Mouse (Mus musculus): ENCODE data around the gene Col8a2.

The Col8a2 gene

GRCm38 (mm10) chr4:126260520-126261201, 25.9 kb upstream of the Col8a2 start:
- DNase-seq = peak; percentile 68

GRCm38 (mm10) chr4:126261266-126261665, 25.3 kb upstream of the Col8a2 start:
- DNase-seq = no peak

DNA sequence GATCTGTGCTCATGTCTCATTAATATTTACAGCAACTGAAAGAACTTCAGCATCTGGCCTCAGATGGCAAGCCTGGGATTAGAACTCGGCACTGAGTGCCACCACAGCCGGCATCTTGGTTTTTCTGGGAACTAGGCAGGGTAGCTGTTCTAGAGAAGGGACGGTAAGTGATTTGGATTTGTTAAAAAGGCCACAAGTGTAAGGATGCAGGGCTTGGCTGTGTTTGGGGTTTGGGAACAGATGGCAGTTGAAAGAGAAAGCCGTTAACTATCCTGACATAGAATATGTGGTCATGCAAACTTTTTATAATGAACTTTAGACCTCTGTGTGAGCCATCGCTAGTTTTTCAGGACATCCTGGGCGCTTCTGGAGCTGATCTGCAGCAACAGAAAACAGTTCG, 24.9 kb upstream of the Col8a2 start:
- DNase-seq = no peak

DNA sequence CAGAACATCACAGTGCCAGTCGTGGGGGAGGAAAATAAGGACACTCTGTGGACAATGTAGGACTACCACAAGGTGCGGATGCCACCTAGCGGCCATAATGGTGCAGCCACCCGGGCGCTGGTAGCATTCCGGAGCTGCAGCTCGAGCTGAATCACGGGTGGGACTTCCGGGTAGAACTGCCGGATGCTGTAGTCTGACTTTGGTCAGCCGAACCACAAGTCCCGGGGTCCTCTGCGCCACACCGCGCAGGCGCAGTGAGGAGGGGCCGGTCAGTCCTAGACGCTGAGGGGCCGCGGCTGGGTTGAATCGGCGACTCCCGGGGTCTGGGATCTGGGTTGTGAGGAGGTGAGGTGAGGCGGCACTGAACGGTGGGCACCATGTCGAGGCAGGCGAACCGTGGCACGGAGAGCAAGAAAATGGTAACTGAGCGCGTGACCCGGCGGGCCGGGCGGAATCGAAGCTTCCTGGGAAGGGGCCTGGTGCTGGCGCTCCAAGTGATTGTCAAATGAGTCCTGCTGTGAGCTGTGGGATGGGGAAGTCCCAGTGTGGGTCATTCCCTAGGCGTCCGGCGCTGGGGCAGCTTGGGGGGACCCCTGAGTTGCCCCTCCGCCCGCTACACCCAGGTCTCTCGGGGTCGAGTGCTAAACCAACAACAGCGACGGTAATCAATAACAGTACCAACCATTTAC, 24.3 kb upstream of the Col8a2 start, which contains the start of gene Trappc3:
Gene Trappc3 (plus strand): TSS at position 207 of the 689 bp plus-strand sequence.
- DNase-seq = peak; percentile 100

DNA sequence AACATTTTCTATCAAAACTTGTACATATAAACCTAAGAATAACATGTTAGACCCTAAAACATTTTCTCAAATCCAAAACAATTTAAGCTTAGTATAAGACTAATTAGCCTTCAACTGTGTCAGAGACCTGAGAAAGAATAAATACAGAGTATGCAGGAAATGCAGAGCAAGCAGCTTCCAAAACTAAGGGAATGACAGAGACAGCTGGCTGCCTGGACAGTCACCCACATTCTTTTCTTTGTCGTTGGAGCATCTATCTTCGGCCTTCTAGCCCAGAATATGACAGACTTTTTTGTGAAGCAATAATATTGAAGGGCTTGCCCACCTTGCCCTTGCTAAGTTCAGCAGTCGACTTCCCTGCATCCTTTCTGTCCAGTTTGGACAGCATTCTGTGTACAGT, 17.3 kb upstream of the Col8a2 start:
- no peak for DNase-seq

DNA sequence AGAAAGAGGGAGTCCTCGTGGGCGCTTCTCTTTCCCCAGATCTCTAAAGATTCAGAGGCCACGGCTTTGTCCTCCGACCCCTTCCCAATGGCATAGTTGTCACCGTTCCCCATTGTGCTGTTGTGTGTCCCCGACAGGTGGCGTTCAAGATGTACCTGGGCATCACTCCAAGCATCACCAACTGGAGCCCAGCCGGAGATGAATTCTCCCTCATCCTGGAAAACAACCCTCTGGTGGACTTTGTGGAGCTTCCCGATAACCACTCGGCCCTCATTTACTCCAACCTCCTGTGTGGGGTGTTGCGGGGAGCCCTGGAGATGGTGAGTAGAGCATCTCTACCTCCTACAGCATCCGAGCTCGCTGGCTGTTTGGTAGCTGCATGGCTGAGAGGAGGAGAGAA, 12.8 kb upstream of the Col8a2 start:
- no peak for DNase-seq

DNA sequence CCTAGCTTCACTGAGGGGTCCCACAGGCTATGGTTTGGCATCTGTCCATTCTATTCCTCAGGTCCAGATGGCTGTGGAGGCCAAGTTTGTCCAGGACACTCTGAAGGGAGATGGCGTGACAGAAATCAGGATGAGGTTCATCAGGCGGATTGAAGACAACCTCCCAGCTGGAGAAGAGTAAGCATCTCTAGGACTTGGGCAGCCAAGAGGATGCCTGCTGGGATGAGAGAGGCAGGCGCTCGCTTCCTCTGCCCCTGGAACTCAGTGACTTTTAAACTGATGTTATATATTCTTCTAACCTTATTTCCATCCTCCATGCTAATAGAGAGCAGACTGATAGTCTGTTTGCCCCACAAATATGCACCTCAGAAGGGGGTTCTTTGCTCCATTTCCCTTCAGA, 11.5 kb upstream of the Col8a2 start:
- no peak for DNase-seq

DNA sequence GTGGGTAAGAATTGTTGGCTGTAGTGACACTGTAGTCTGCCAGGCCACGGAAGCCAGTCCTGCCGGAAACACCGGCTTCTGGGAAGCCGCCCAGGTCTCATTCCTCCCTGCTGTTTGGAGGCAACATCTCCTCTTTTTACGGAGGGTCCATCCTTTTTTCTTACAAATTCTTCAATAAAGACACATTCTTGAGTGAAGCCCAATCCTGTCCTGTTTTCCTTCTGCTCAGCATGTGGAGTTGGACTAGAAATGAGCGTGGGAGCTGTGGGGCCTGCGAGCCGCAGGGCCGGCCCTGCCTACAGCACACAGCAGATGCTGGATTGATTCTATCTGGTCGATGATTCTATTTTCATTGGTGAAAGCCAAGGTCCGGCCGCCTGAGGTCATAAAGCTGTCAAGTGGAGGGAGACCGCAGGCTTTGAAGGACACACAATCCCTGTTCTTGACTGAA, 10.9 kb upstream of the Col8a2 start:
- DNase-seq = no peak

DNA sequence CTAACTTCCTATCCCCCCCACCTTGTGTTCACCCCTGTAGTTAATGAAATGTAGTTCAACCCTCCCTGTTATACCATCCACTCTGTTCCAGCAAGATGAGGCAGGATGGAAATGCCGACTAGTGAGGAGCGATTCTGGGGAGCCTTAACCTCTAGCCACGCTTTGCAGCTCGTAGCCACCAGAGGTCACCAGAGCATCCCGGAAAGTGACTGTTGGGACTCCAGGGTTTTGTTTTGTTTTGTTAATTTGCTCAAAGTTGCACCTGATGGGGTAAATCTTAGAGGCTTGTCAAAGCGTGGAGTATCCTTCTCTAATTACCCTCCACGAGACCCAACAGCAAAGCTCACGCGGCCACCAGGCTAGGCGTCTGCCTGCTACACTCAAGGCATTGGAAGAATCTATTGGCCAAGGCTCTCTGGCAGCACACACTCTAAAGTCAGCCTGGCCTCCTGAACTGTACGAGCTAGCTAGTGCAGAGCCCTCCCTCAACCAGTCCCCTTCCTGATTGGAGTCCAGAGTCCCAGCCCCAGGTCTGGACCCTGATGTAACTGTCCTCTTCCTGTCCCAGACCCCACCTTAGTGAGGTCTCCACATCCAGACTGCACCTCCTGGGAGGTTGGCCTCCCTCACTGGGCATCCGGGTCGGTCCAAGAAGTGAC, 8.6 kb upstream of the Col8a2 start:
- DNase-seq = peak; percentile 47

- no peak for DNase-seq
Measured at GRCm38 (mm10) chr4:126278565-126278915, 8.1 kb upstream of the Col8a2 start.

DNA sequence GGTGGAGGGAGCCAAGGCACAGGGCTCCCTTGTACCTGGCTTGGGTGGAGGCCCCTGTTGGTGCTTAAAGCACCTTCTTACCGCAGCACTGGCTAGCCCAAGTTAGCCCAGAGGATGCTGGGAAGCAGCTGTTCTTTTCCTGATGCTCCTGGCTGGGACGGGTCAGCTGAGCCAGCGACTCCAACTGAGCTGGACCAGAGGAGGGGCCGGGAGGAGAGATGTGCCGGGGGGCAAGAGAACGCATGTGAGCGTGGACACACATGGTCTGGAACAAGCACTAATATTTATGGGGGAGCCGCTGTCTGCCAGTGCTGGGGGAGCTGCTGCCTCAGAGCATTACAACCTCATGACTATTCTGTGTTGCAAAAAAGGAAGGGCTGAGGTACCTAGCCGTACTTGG, 7.6 kb upstream of the Col8a2 start:
- no peak for DNase-seq

DNA sequence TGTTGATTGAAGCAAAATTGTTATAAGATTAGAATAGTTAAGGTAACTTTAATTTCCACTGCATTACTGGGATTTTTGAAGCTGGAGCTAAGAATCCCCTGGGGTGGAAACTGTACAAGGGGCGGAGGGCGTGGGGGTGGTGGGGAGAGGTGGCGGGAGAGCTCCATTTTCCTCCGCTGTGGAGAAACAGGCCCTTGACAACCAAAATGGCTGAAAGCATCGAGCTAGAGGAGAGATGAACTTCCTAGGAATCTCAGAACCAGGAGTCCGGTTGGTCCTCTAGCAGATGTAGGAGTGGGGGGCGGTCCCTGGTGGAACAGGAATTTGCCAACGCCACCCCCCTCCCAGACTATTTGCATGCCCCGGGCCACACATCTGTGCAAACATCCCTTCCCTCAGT, 4.9 kb upstream of the Col8a2 start:
- DNase-seq = no peak

GRCm38 (mm10) chr4:126283582-126283981, 3.0 kb upstream of the Col8a2 start:
- DNase-seq = no peak

DNA sequence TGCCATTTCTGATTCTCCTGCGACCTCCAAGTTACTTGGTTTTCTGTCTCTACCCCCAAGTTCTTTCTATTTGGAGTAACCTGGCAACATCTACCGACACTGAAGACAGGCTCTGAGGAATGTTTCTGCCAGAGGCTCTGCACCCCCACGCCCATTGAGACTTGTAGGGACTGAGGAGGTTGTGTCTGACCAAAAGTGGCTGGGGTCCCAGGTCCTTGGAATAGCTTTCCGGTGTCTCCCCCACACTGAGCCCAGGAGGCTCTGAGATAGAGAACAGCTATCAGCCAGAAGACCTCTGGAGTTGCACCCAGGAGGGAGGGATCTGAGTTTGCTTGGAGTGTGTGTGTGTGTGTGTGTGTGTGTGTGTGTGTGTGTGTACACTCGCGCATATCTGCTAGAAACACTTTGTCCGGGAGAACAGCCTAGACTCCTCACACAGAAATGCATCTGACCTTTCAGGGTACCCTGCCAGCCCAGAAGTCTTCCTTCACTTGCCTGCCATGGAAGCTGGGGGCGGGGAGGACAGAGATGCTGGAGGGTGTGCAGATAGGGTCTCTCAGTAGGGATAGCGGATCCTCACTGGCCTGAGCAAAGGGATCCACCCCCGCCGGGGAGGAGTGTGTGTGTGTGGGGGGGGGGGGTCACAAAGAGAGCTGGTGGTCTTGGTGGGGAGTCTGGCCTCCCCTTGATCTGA, 856 bp downstream of the Col8a2 start:
- no peak for DNase-seq

DNA sequence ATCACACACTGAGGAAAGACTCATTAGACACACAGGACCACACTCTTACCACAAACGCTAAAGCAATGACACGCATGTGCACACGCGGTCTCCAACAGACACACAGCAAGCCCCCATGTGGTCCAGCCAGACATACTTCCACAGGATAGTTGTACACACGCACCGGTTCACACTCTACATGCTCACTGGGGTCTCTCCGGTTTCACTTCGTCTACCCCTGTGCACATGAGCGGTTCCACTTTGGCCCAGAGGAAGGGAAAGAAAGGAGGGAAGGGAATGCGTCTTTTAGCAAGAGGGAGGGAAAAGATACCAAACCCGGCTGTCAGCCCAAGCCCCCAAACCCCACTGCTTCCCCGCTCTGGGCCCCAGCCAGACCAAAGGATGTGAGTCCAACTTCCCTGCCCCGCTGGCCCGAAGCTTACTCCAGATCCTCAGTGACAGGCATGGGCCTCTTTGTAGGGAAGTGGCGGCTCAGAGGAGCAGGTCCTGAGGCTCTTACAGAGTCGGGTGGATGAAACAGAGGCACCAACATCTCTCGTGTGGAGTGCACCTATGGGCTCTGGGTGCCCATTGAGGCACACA, 1.6 kb downstream of the Col8a2 start:
- no peak for DNase-seq

- no peak for DNase-seq
Measured at GRCm38 (mm10) chr4:126290314-126290713, 3.7 kb downstream of the Col8a2 start.

GRCm38 (mm10) chr4:126291196-126291595, 4.6 kb downstream of the Col8a2 start:
- no peak for DNase-seq

DNA sequence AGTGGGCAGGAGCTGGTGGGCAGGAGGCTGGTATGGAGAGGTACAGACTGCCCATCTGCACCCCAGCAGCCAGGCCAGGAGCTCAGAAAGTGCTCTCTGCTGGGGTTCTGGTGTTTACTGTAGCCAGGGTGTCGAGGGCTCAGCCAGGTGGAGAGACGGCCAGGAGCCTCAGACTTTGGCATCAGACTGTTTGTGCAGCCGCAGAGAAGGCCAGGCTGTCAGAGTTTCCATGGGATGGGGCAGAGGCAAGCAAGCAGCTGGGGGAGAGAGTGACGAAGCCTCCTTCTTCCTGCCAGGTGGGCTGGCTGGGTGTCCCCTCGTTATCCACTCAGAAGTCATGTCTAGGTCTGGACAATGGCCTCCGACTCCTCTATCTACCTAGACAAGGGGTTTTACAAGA, 8.6 kb downstream of the Col8a2 start:
- DNase-seq = no peak

DNA sequence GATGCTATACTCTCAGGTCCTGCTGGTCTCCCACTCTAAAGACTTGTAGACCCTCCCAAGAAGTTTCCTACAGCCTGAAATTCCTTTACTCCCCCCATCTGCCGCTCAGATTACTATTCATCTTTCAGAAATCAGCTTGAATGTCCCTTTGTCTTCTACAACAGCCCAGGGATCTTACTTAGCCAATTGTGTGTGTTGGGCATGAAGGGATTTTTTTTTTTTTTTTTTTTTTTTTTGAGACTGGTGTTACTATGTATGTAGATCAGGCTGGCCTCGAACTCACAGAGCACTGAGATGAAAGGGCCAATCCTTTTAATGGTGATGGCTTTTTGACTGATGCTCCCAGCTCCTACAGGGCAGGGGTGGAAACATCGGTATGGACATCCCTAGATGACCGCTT, 9.3 kb downstream of the Col8a2 start:
- DNase-seq = no peak

DNA sequence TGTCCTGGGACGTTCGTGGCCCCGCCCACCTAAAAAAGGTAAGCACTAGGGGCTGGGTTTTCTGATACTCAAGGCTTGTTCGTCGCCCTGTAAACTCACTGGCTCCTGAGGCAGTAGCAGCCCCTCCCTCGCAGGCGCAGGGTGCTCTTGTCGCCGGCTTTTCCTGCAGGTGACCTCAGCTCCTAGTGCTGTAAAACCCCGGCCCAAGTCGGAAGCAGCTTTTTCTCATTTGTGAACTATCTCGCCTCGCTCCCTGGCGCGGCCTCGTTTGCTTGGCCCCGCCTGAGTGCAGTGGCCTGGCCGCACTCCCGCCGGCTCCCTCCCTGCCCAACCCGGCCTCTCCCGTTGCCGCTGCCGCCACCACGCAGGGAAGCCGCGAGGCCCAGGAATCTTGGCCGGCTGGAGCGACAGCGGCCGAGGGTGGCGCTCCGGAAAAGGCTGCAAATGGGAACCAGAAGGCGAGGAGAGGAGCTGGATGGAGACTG, 10.1 kb downstream of the Col8a2 start:
- peak; percentile 50 for DNase-seq

- no peak for DNase-seq
Measured at GRCm38 (mm10) chr4:126300916-126301583, 14.5 kb downstream of the Col8a2 start.

- no peak for DNase-seq
Measured at GRCm38 (mm10) chr4:126301584-126302309, 15.2 kb downstream of the Col8a2 start.
